Mouse (Mus musculus) cerebellum, adult 2 months (tissue): ENCODE data around the gene Slitrk6.

Experiments
- CTCF ChIP-seq: fragments of 200-500 bp; IDR thresholded peaks from 2 replicates; pipeline ENCODE4 v1.5.1; 2011; ENCODE audit warnings: low read depth, mild to moderate bottlenecking, control low read depth, low read length, moderate library complexity, borderline replicate concordance; ENCODE audit not compliant: insufficient read depth
- POLR2A ChIP-seq: fragments of 200-500 bp; IDR thresholded peaks from 2 replicates; pipeline ENCODE4 v1.6.1; 2011; ENCODE audit warnings: low read length, control low read depth, borderline replicate concordance; ENCODE audit not compliant: insufficient read depth

- TF ChIP-seq CTCF (no peak), POLR2A (no peak)
Measured at GRCm38 (mm10) chr14:110724026-110724576, 30.8 kb downstream of the Slitrk6 start.
